Mouse (Mus musculus) bone marrow, adult 2 months (tissue): ENCODE data around the gene Haus4.

Experiments
- CTCF ChIP-seq: fragments of 200-500 bp; IDR thresholded peaks from 2 replicates; pipeline ENCODE4 v1.5.1; 2011; ENCODE audit warnings: low read length, control low read depth; ENCODE audit not compliant: control insufficient read depth, insufficient read depth
- POLR2A ChIP-seq: fragments of 200-500 bp; IDR thresholded peaks from 2 replicates; pipeline ENCODE4 v1.6.1; 2011; ENCODE audit warnings: low read depth, mild to moderate bottlenecking, control low read depth, low read length, borderline replicate concordance; ENCODE audit not compliant: control insufficient read depth

DNA sequence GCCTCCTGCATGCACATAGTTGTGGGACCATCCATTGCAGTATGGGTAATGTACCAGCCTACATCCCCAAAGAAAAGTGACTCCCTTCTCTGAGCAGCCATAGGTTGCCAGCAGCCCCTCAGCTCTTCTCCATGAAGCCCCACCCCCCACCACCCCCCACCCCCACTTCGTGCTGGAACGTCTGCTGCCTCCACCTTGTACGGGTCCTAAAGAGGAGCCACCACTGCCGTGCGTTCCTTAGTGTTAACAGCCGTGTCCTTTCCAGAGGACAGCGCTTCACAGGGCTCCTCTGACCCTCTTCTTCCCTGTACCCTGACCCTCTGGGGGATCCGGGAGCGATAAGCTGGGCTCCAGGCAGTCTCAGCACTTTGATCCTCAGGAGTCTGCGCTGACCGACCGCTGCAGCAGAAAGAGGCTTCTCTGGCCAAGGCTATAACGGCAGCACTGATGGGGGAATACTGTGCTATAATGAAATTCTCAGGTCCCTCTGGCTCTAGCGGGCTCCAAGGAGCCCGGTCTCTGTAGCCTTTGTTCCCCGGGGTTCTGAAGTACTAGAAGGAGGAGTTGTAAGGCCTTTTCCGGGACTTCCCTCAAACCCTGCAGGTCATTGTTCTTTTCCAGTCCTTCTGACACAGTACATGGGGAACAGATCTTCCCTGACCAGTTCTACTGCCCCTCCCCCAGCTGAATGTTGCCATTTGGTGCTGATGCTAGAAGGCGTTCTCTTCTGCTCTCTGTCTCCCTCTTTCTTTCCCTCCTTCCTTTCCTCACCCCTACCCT lies 27.0 kb downstream of the Haus4 start:
- no peak for TF ChIP-seq CTCF
- no peak for TF ChIP-seq POLR2A
